Mouse (Mus musculus): ENCODE results near the gene Nubpl.

DNA sequence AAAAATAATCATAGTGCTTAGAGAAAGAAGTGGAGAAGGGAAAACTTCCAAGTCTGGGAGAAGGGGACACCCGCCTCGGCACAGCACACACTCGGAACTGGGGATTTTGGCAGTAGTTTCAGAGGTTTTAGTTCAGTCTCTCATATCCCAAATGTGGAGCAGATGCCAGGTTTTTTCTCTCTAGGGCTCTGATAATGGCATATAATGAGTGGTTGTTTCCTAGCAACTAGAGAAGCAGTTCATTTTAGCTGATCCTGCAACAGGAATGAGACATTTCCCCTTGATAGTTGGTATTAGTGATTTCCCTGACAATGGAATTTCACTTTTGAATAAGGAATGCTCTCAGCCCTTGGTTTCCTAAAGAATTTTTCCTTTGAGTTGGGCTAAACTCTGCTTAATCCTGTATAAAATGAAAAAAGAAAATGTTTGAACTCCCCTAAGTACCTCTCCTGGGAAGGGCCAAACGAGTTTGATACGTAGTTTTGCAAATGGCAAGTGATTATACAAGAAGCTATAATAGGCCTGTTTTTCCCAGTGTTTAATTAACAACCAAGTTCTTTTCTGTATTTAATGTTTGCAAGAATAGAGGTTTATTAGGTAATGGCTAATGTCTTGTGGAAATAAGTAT, 89.5 kb downstream of the Nubpl start:
- TF ChIP-seq CTCF (IDR thresholded peaks at IDR 0.05; ENCODE audit: borderline replicate concordance, control insufficient read depth, extremely low read depth, insufficient read depth, low read length, poor library complexity) (no peak), POLR2A (IDR thresholded peaks at IDR 0.05; ENCODE audit: control insufficient read depth, extremely low read depth, insufficient read depth, low read length, poor library complexity) (no peak)

All from thymus, adult 2 months (tissue).